Mouse (Mus musculus): ENCODE measurements around the gene Dydc1. TPM values are rescaled to one million over a fixed set of nuclear protein-coding genes. Genes with fewer than 3 reads are reported as not detected.
A peak's percentile ranks its signal among the peaks of the same experiment; 100 is the strongest.

Gene Dydc1
- total RNA-seq, 2 experiments from 2014 or later: not detected

- intact Hi-C loops (cut with DNase I): no loop called here
- DNase-seq: no peak
These were observed 23.7 kb downstream of the Dydc1 start for GRCm38 (mm10) chr14:41096296-41096860.

- intact Hi-C loops (cut with DNase I): no loop called here
- no peak for DNase-seq
These were observed 26.0 kb downstream of the Dydc1 start for GRCm38 (mm10) chr14:41098726-41099125.

- DNase-seq: no peak
- intact Hi-C loops (cut with DNase I): no loop called here
These were observed 28.0 kb downstream of the Dydc1 start for GRCm38 (mm10) chr14:41100712-41101111.

GRCm38 (mm10) chr14:41101242-41101641 lies 28.5 kb downstream of the Dydc1 start:
- intact Hi-C loops (cut with DNase I): no loop called here
- no peak for DNase-seq

- DNase-seq: no peak
These were observed 29.6 kb downstream of the Dydc1 start for GRCm38 (mm10) chr14:41102269-41102668.

GRCm38 (mm10) chr14:41104853-41105444 lies 32.2 kb downstream of the Dydc1 start, which contains the start of gene Mat1a:
TSS of gene Mat1a (plus strand) at chr14:41105035.
- intact Hi-C loops (cut with DNase I): no loop called here
- DNase-seq: no peak

More at GRCm38 (mm10) chr14:41102269-41102668, 29.6 kb downstream of the Dydc1 start:
- intact Hi-C loops (cut with DNase I): no loop called here

GRCm38 (mm10) chr14:41111031-41111668 lies 38.4 kb downstream of the Dydc1 start:
- intact Hi-C loops (cut with DNase I): no loop called here
- DNase-seq: no peak

GRCm38 (mm10) chr14:41112944-41113343 lies 40.2 kb downstream of the Dydc1 start:
- no peak for DNase-seq
- intact Hi-C loops (cut with DNase I): no loop called here

- intact Hi-C loops (cut with DNase I): no loop called here
- no peak for DNase-seq
These were observed 43.6 kb downstream of the Dydc1 start for GRCm38 (mm10) chr14:41116271-41116670.

GRCm38 (mm10) chr14:41124683-41125082 lies 52.0 kb downstream of the Dydc1 start:
- intact Hi-C loops (cut with DNase I): no loop called here
- no peak for DNase-seq

GRCm38 (mm10) chr14:41127997-41128396 lies 55.3 kb downstream of the Dydc1 start:
- peak; percentile 7 to 12 for DNase-seq
- intact Hi-C loops (cut with DNase I): loop anchor here (1.0 kb wide), 1 partner anchor 34 kb away; no protein-coding TSS in a partner anchor

GRCm38 (mm10) chr14:41131540-41131939 lies 58.8 kb downstream of the Dydc1 start, which contains the start of gene Sftpa1:
TSS of gene Sftpa1 (plus strand) at chr14:41131782.
- DNase-seq: no peak
- intact Hi-C loops (cut with DNase I): no loop called here

GRCm38 (mm10) chr14:41137006-41137405 lies 64.3 kb downstream of the Dydc1 start:
- no peak for DNase-seq
- intact Hi-C loops (cut with DNase I): no loop called here

GRCm38 (mm10) chr14:41140686-41141085 lies 68.0 kb downstream of the Dydc1 start:
- no peak for DNase-seq
- intact Hi-C loops (cut with DNase I): no loop called here

Other genes with a start within 250 kb of the Dydc1 start
- gene Sh2d4b, start 179.6 kb upstream of the Dydc1 start, total RNA-seq (2021): 1 to 10 TPM in 1 of 2 experiments, under 1 TPM in 1; 0.93 to 1.2 TPM
- 10 to 100 TPM; 27.9 to 28.7 TPM for gene Tspan14, start 106.1 kb upstream of the Dydc1 start, total RNA-seq (2021)
- gene Fam213a, start 59.1 kb upstream of the Dydc1 start, total RNA-seq (2021): 10 to 100 TPM; 17.1 to 22.2 TPM
- not detected for gene Dydc2, start 3.7 kb upstream of the Dydc1 start, total RNA-seq (2021)
- under 1 TPM in 1 of 2 experiments, not detected in 1; 0.15 TPM for gene Mat1a, start 32.1 kb downstream of the Dydc1 start, total RNA-seq (2021)
- gene Sftpa1, start 58.9 kb downstream of the Dydc1 start, total RNA-seq (2021): 1 to 10 TPM in 1 of 2 experiments, not detected in 1; 3.4 TPM
- not detected for gene Mbl1, start 78.5 kb downstream of the Dydc1 start, total RNA-seq (2021)
- under 1 TPM in 1 of 2 experiments, not detected in 1; 0.86 TPM for gene Sftpd, start 112.2 kb downstream of the Dydc1 start, total RNA-seq (2021)
- not detected for gene Gm2832, start 205.9 kb downstream of the Dydc1 start, total RNA-seq (2021)